Mouse (Mus musculus) embryonic facial prominence, embryonic 12.5 days (tissue): ENCODE data around the gene Fdxr. TPM values are rescaled to one million over a fixed set of nuclear protein-coding genes. Genes with fewer than 3 reads are reported as not detected.

Experiments used
- ATAC-seq: fragments of 200-750 bp; cut with Nextera tagmentation; 2 replicates; pipeline ENCODE4 v1.8.0; 2017; ENCODE audit not compliant: insufficient number of reproducible peaks, insufficient read depth, low FRiP score, low TSS enrichment
- H3K27ac ChIP-seq: fragments of 300-500 bp; sonication (generic); 2 replicates; pipeline ENCODE4 v1.5.1; 2016; ENCODE audit warnings: mild to moderate bottlenecking
- H3K27me3 ChIP-seq: fragments of 300-500 bp; sonication (generic); 2 replicates; pipeline ENCODE4 v1.6.1; 2016; ENCODE audit warnings: mild to moderate bottlenecking, moderate library complexity
- H3K36me3 ChIP-seq: fragments of 300-500 bp; sonication (generic); 2 replicates; pipeline ENCODE4 v1.6.1; 2016; ENCODE audit warnings: mild to moderate bottlenecking
- H3K4me1 ChIP-seq: fragments of 300-500 bp; sonication (generic); 2 replicates; pipeline ENCODE4 v1.6.1; 2016
- H3K4me2 ChIP-seq: fragments of 300-500 bp; sonication (generic); replicated peaks from 2 replicates; pipeline ENCODE4 v1.6.1; 2016; ENCODE audit warnings: mild to moderate bottlenecking, moderate library complexity
- H3K4me3 ChIP-seq: fragments of 300-500 bp; sonication (generic); 2 replicates; pipeline ENCODE4 v1.5.1; 2016; ENCODE audit warnings: mild to moderate bottlenecking
- H3K9ac ChIP-seq: fragments of 300-500 bp; sonication (generic); 2 replicates; pipeline ENCODE4 v1.6.1; 2016; ENCODE audit warnings: mild to moderate bottlenecking, moderate library complexity
- H3K9me3 ChIP-seq: fragments of 300-500 bp; sonication (generic); 2 replicates; pipeline ENCODE4 v1.6.1; 2016; ENCODE audit warnings: mild to moderate bottlenecking, moderate library complexity
- WGBS: fragments of 180-500 bp; shearing (Covaris S2); methylation state at CpG from one replicate; pipeline ENCODE4 v1.1.7; 2016; 5-methylcytosine and 5-hydroxymethylcytosine counted together
- polyA plus RNA-seq: library from polyadenylated mRNA; unstranded; fragments of >200 nt; fragmentation: Nextera tagmentation; extraction: Ambion mirVana; gene quantifications from 2 replicates; pipeline ENCODE4 v1.2.1, GENCODE M21; 2016

Gene Fdxr
- polyA plus RNA-seq, 1 experiment from 2014 or later, result 14.6 TPM

GRCm38 (mm10) chr11:115266400-115266778 is 10.5 kb downstream of the Fdxr start:
- no peak overlapping the region for H3K9ac ChIP-seq
- peak overlapping the region; percentile 75 for H3K4me2 ChIP-seq
- 1% methylated on average over 22 of the region's 22 CpGs for WGBS
- H3K27ac ChIP-seq, result no peak overlapping the region
- H3K27me3 ChIP-seq, result peaks cover 86% of the 10 kb centered on the region
- no peaks in the 10 kb centered on the region for H3K9me3 ChIP-seq
- ATAC-seq, result no peak
- peaks cover 16% of the 10 kb centered on the region; the same call in 1 of the 2 replicates for H3K36me3 ChIP-seq
- H3K4me1 ChIP-seq, result peaks cover 24% of the 10 kb centered on the region
- H3K4me3 ChIP-seq, result peak overlapping the region; percentile 39

- Histone ChIP-seq H3K4me1 (peaks cover 24% of the 10 kb centered on the region), H3K9ac (no peak overlapping the region), H3K4me2 (peak overlapping the region; percentile 75; the same call in 1 of the 2 replicates), H3K4me3 (peak overlapping the region; percentile 39; the same call in 1 of the 2 replicates), H3K27ac (no peak overlapping the region), H3K27me3 (peaks cover 91% of the 10 kb centered on the region), H3K36me3 (peaks cover 16% of the 10 kb centered on the region; the same call in 1 of the 2 replicates), H3K9me3 (no peaks in the 10 kb centered on the region)
- WGBS, result 5% methylated on average over 20 of the region's 20 CpGs
- ATAC-seq, result no peak
These were observed 11.0 kb downstream of the Fdxr start for GRCm38 (mm10) chr11:115265771-115266399.

GRCm38 (mm10) chr11:115264862-115265668 is 11.8 kb downstream of the Fdxr start:
- Histone ChIP-seq H3K4me2 (peak overlapping the region; percentile 50), H3K9ac (no peak overlapping the region), H3K4me1 (peaks cover 23% of the 10 kb centered on the region), H3K36me3 (peaks cover 16% of the 10 kb centered on the region; the same call in 1 of the 2 replicates), H3K27me3 (peaks cover 98% of the 10 kb centered on the region), H3K9me3 (no peaks in the 10 kb centered on the region), H3K27ac (no peak overlapping the region), H3K4me3 (peak overlapping the region; percentile 23)
- WGBS, result 7% methylated on average over 39 of the region's 39 CpGs
- ATAC-seq, result no peak

GRCm38 (mm10) chr11:115264136-115264861 is 12.6 kb downstream of the Fdxr start:
- Histone ChIP-seq H3K4me3 (no peak overlapping the region), H3K27me3 (peaks cover 100% of the 10 kb centered on the region), H3K27ac (no peak overlapping the region), H3K4me1 (peaks cover 21% of the 10 kb centered on the region), H3K36me3 (peaks cover 13% of the 10 kb centered on the region; the same call in 1 of the 2 replicates), H3K9me3 (no peaks in the 10 kb centered on the region), H3K9ac (no peak overlapping the region), H3K4me2 (no peak overlapping the region)
- WGBS, result 56% methylated on average over 7 of the region's 7 CpGs
- no peak for ATAC-seq

- 83% methylated on average over 11 of the region's 11 CpGs for WGBS
- peaks cover 24% of the 10 kb centered on the region for H3K4me1 ChIP-seq
- H3K4me3 ChIP-seq, result no peak overlapping the region
- H3K27ac ChIP-seq, result no peak overlapping the region
- peaks cover 100% of the 10 kb centered on the region for H3K27me3 ChIP-seq
- no peak overlapping the region for H3K4me2 ChIP-seq
- 0 out of 2 replicates have a peak, but pooled peaks cover 2% of the 10 kb centered on the region for H3K9me3 ChIP-seq
- no peak overlapping the region for H3K9ac ChIP-seq
- H3K36me3 ChIP-seq, result no peaks in the 10 kb centered on the region
- ATAC-seq, result no peak
These were observed 13.9 kb downstream of the Fdxr start for GRCm38 (mm10) chr11:115262954-115263353.

GRCm38 (mm10) chr11:115259134-115259533 is 17.7 kb downstream of the Fdxr start:
- H3K27me3 ChIP-seq, result peaks cover 98% of the 10 kb centered on the region
- H3K4me2 ChIP-seq, result no peak overlapping the region
- no peak overlapping the region for H3K9ac ChIP-seq
- no peak overlapping the region for H3K27ac ChIP-seq
- no peak overlapping the region for H3K4me3 ChIP-seq
- 0 out of 2 replicates have a peak, but pooled peaks cover 7% of the 10 kb centered on the region for H3K4me1 ChIP-seq
- 67% methylated on average over 4 of the region's 4 CpGs for WGBS
- no peak for ATAC-seq
- H3K9me3 ChIP-seq, result 0 out of 2 replicates have a peak, but pooled peaks cover 2% of the 10 kb centered on the region
- H3K36me3 ChIP-seq, result no peaks in the 10 kb centered on the region

- 15% methylated on average over 59 of the region's 59 CpGs for WGBS
- Histone ChIP-seq H3K4me2 (peak overlapping the region; percentile 41), H3K9ac (no peak overlapping the region)
These were observed 18.9 kb downstream of the Fdxr start for GRCm38 (mm10) chr11:115257775-115258510.

GRCm38 (mm10) chr11:115251258-115251657 is 25.6 kb downstream of the Fdxr start:
- no peaks in the 10 kb centered on the region for H3K9me3 ChIP-seq
- no peak overlapping the region for H3K4me3 ChIP-seq
- H3K4me2 ChIP-seq, result no peak overlapping the region
- H3K27me3 ChIP-seq, result peaks cover 95% of the 10 kb centered on the region
- H3K9ac ChIP-seq, result no peak overlapping the region
- ATAC-seq, result no peak
- WGBS, result 54% methylated on average over 3 of the region's 3 CpGs
- no peak overlapping the region for H3K27ac ChIP-seq
- H3K4me1 ChIP-seq, result peaks cover 10% of the 10 kb centered on the region; the same call in 1 of the 2 replicates
- H3K36me3 ChIP-seq, result no peaks in the 10 kb centered on the region

More at GRCm38 (mm10) chr11:115257775-115258510, 18.9 kb downstream of the Fdxr start:
- Histone ChIP-seq H3K27ac (no peak overlapping the region), H3K36me3 (no peaks in the 10 kb centered on the region), H3K9me3 (0 out of 2 replicates have a peak, but pooled peaks cover 2% of the 10 kb centered on the region), H3K4me1 (0 out of 2 replicates have a peak, but pooled peaks cover 7% of the 10 kb centered on the region), H3K27me3 (peaks cover 97% of the 10 kb centered on the region), H3K4me3 (peak overlapping the region; percentile 18; the same call in 1 of the 2 replicates)
- ATAC-seq, result no peak

- peak overlapping the region; percentile 40 for H3K4me3 ChIP-seq
- H3K36me3 ChIP-seq, result 0 out of 2 replicates have a peak, but pooled peaks cover under 1% of the 10 kb centered on the region
- no peak overlapping the region for H3K27ac ChIP-seq
- peak overlapping the region; percentile 76 for H3K4me2 ChIP-seq
- WGBS, result 2% methylated on average over 35 of the region's 36 CpGs
- peaks cover 94% of the 10 kb centered on the region for H3K27me3 ChIP-seq
- H3K4me1 ChIP-seq, result peaks cover 10% of the 10 kb centered on the region; the same call in 1 of the 2 replicates
- no peaks in the 10 kb centered on the region for H3K9me3 ChIP-seq
- H3K9ac ChIP-seq, result peak overlapping the region; percentile 43
- no peak for ATAC-seq
These were observed 26.3 kb downstream of the Fdxr start for GRCm38 (mm10) chr11:115250405-115251090.

- H3K4me3 ChIP-seq, result peak overlapping the region; percentile 40
- peaks cover 10% of the 10 kb centered on the region; the same call in 1 of the 2 replicates for H3K4me1 ChIP-seq
- ATAC-seq, result no peak
- H3K4me2 ChIP-seq, result peak overlapping the region; percentile 76
- peaks cover 87% of the 10 kb centered on the region for H3K27me3 ChIP-seq
- H3K36me3 ChIP-seq, result peaks cover 7% of the 10 kb centered on the region
- no peak overlapping the region for H3K27ac ChIP-seq
- WGBS, result 2% methylated on average over 61 of the region's 63 CpGs
- H3K9me3 ChIP-seq, result no peaks in the 10 kb centered on the region
- peak overlapping the region; percentile 43 for H3K9ac ChIP-seq
These were observed 27.0 kb downstream of the Fdxr start for GRCm38 (mm10) chr11:115249721-115250404.
